Mouse (Mus musculus) testis, adult 2 months (tissue): Measurements from ENCODE around the gene Vmn1r85.

Source experiments
- CTCF ChIP-seq: fragments of 200-500 bp; IDR thresholded peaks from 2 replicates; pipeline ENCODE4 v1.5.1; 2012; ENCODE audit warnings: low read depth, mild to moderate bottlenecking, inconsistent platforms, low read length, moderate library complexity; ENCODE audit not compliant: control insufficient read depth, insufficient read depth, insufficient replicate concordance
- POLR2A ChIP-seq: fragments of 200-500 bp; IDR thresholded peaks from 2 replicates; pipeline ENCODE4 v1.6.1; 2012; ENCODE audit warnings: low read depth, mild to moderate bottlenecking, inconsistent platforms, low read length, moderate library complexity; ENCODE audit not compliant: control insufficient read depth

DNA sequence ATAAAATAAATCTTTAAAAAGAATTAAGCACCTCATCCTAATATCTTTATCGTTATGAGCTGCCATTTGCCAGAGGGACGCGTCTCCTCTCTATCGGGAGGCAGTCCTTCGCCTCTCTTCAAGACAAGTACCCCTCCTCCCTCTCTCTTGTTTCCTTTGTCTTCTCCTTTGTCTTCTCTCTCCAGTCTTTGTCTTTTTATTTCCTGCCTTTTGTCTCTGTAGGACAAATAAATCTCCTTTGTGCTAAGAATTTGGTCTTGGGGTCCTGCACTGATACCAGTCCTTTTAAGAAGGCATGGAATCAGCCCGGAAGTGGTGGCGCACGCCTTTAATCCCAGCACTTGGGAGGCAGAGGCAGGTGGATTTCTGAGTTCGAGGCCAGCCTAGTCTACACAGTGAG, 35.4 kb downstream of the Vmn1r85 start:
- TF ChIP-seq CTCF (no peak), POLR2A (no peak)
